Mouse (Mus musculus): ENCODE results near the gene Grb7. TPM values are rescaled to one million over a fixed set of nuclear protein-coding genes. Genes with fewer than 3 reads are reported as not detected.

Grb7 gene
- not detected in 2 replicates for polyA plus RNA-seq (2012; ENCODE audit: insufficient read depth, insufficient read length, missing spikeins)

GRCm38 (mm10) chr11:98446213-98446561 lies at the start of gene Grb7:
Gene Grb7, plus strand, starts transcription at chr11:98446394.
- Histone ChIP-seq H3K27ac (ENCODE audit: insufficient read depth, low read depth, low read length) (no peak within 1 kb of the TSS), H3K4me1 (ENCODE audit: control insufficient read depth, insufficient read depth, low read length) (no peaks in the 10 kb centered on the region), H3K4me3 (ENCODE audit: insufficient read depth, low read length) (no peak within 1 kb of the TSS)

GRCm38 (mm10) chr11:98397946-98398345 lies 48.2 kb upstream of the Grb7 start:
- TF ChIP-seq CTCF (IDR thresholded peaks at IDR 0.05; ENCODE audit: low read depth, low read length) (no peak), POLR2A (IDR thresholded peaks at IDR 0.05; ENCODE audit: borderline replicate concordance, low read depth, low read length) (no peak)
- Histone ChIP-seq H3K4me3 (ENCODE audit: insufficient read depth, low read length) (no peak overlapping the region), H3K27ac (ENCODE audit: insufficient read depth, low read depth, low read length) (no peak overlapping the region), H3K4me1 (ENCODE audit: control insufficient read depth, insufficient read depth, low read length) (peaks cover 13% of the 10 kb centered on the region)

More at GRCm38 (mm10) chr11:98446213-98446561, at the start of gene Grb7:
- no peak for TF ChIP-seq POLR2A (IDR thresholded peaks at IDR 0.05; ENCODE audit: borderline replicate concordance, low read depth, low read length)

- Histone ChIP-seq H3K4me3 (ENCODE audit: insufficient read depth, low read length) (peak within 1 kb of the TSS; percentile 84), H3K27ac (ENCODE audit: insufficient read depth, low read depth, low read length) (peak within 1 kb of the TSS; percentile 89), H3K4me1 (ENCODE audit: control insufficient read depth, insufficient read depth, low read length) (peaks cover 11% of the 10 kb centered on the region)
- TF ChIP-seq CTCF (IDR thresholded peaks at IDR 0.05; ENCODE audit: low read depth, low read length) = no peak
- TF ChIP-seq POLR2A (IDR thresholded peaks at IDR 0.05; ENCODE audit: borderline replicate concordance, low read depth, low read length) = no peak
Observed at GRCm38 (mm10) chr11:98400161-98400726, 46.0 kb upstream of the Grb7 start, which contains the start of gene Pgap3. Gene Pgap3, minus strand, starts transcription at chr11:98400490.

GRCm38 (mm10) chr11:98400816-98401215 lies 45.4 kb upstream of the Grb7 start:
- Histone ChIP-seq H3K4me3 (ENCODE audit: insufficient read depth, low read length) (peak overlapping the region; percentile 84), H3K27ac (ENCODE audit: insufficient read depth, low read depth, low read length) (no peak overlapping the region), H3K4me1 (ENCODE audit: control insufficient read depth, insufficient read depth, low read length) (peaks cover 11% of the 10 kb centered on the region)
- no peak for TF ChIP-seq POLR2A (IDR thresholded peaks at IDR 0.05; ENCODE audit: borderline replicate concordance, low read depth, low read length)
- no peak for TF ChIP-seq CTCF (IDR thresholded peaks at IDR 0.05; ENCODE audit: low read depth, low read length)

- TF ChIP-seq POLR2A (IDR thresholded peaks at IDR 0.05; ENCODE audit: borderline replicate concordance, low read depth, low read length) (no peak), CTCF (IDR thresholded peaks at IDR 0.05; ENCODE audit: low read depth, low read length) (no peak)
- no peak overlapping the region for H3K4me3 ChIP-seq (ENCODE audit: insufficient read depth, low read length)
- no peak overlapping the region for H3K27ac ChIP-seq (ENCODE audit: insufficient read depth, low read depth, low read length)
- no peaks in the 10 kb centered on the region for H3K4me1 ChIP-seq (ENCODE audit: control insufficient read depth, insufficient read depth, low read length)
Observed at GRCm38 (mm10) chr11:98406621-98407020, 39.6 kb upstream of the Grb7 start.

GRCm38 (mm10) chr11:98408872-98409271 lies 37.3 kb upstream of the Grb7 start:
- Histone ChIP-seq H3K4me1 (ENCODE audit: control insufficient read depth, insufficient read depth, low read length) (no peaks in the 10 kb centered on the region), H3K27ac (ENCODE audit: insufficient read depth, low read depth, low read length) (no peak overlapping the region), H3K4me3 (ENCODE audit: insufficient read depth, low read length) (no peak overlapping the region)
- TF ChIP-seq POLR2A (IDR thresholded peaks at IDR 0.05; ENCODE audit: borderline replicate concordance, low read depth, low read length) (no peak), CTCF (IDR thresholded peaks at IDR 0.05; ENCODE audit: low read depth, low read length) (no peak)

- Histone ChIP-seq H3K4me1 (ENCODE audit: control insufficient read depth, insufficient read depth, low read length) (no peaks in the 10 kb centered on the region), H3K4me3 (ENCODE audit: insufficient read depth, low read length) (no peak overlapping the region), H3K27ac (ENCODE audit: insufficient read depth, low read depth, low read length) (no peak overlapping the region)
- no peak for TF ChIP-seq CTCF (IDR thresholded peaks at IDR 0.05; ENCODE audit: low read depth, low read length)
- TF ChIP-seq POLR2A (IDR thresholded peaks at IDR 0.05; ENCODE audit: borderline replicate concordance, low read depth, low read length) = no peak
Observed at GRCm38 (mm10) chr11:98409341-98409822, 36.8 kb upstream of the Grb7 start.

- Histone ChIP-seq H3K27ac (ENCODE audit: insufficient read depth, low read depth, low read length) (no peak within 1 kb of the TSS), H3K4me1 (ENCODE audit: control insufficient read depth, insufficient read depth, low read length) (no peaks in the 10 kb centered on the region), H3K4me3 (ENCODE audit: insufficient read depth, low read length) (0 out of 2 replicates have a peak within 1 kb of the TSS, but pooled peaks have one; percentile 18)
- TF ChIP-seq POLR2A (IDR thresholded peaks at IDR 0.05; ENCODE audit: borderline replicate concordance, low read depth, low read length) (no peak), CTCF (IDR thresholded peaks at IDR 0.05; ENCODE audit: low read depth, low read length) (no peak)
Observed at GRCm38 (mm10) chr11:98412273-98412796, 33.9 kb upstream of the Grb7 start, which contains the start of gene Erbb2. Gene Erbb2, plus strand, starts transcription at chr11:98412470.

GRCm38 (mm10) chr11:98412797-98413301 lies 33.3 kb upstream of the Grb7 start:
- TF ChIP-seq POLR2A (IDR thresholded peaks at IDR 0.05; ENCODE audit: borderline replicate concordance, low read depth, low read length) (no peak), CTCF (IDR thresholded peaks at IDR 0.05; ENCODE audit: low read depth, low read length) (no peak)
- Histone ChIP-seq H3K4me3 (ENCODE audit: insufficient read depth, low read length) (0 out of 2 replicates have a peak overlapping the region, but pooled peaks have one; percentile 18), H3K27ac (ENCODE audit: insufficient read depth, low read depth, low read length) (no peak overlapping the region), H3K4me1 (ENCODE audit: control insufficient read depth, insufficient read depth, low read length) (no peaks in the 10 kb centered on the region)

- H3K4me1 ChIP-seq (ENCODE audit: control insufficient read depth, insufficient read depth, low read length) = no peaks in the 10 kb centered on the region
- TF ChIP-seq POLR2A (IDR thresholded peaks at IDR 0.05; ENCODE audit: borderline replicate concordance, low read depth, low read length) = no peak
- no peak for TF ChIP-seq CTCF (IDR thresholded peaks at IDR 0.05; ENCODE audit: low read depth, low read length)
- no peak overlapping the region for H3K4me3 ChIP-seq (ENCODE audit: insufficient read depth, low read length)
- no peak overlapping the region for H3K27ac ChIP-seq (ENCODE audit: insufficient read depth, low read depth, low read length)
Observed at GRCm38 (mm10) chr11:98413731-98414130, 32.5 kb upstream of the Grb7 start.

All from bone marrow macrophage, adult 2 months (primary cell).